Mouse (Mus musculus): Measurements from ENCODE around the gene Rexo4. TPM values are rescaled to one million over a fixed set of nuclear protein-coding genes. Genes with fewer than 3 reads are reported as not detected.

Rexo4 gene
- 83.9 TPM for polyA plus RNA-seq (2017; shearing (Covaris generic))

GRCm38 (mm10) chr2:26963923-26964723 is at the start of gene Rexo4:
Gene Rexo4 (minus strand): TSS chr2:26964386.

GRCm38 (mm10) chr2:27009714-27010244 is 45.6 kb upstream of the Rexo4 start, which contains the start of gene Cacfd1:
Gene Cacfd1 (plus strand): TSS chr2:27009926.

GRCm38 (mm10) chr2:26973116-26973515 is 8.9 kb upstream of the Rexo4 start, which contains the start of gene Adamts13:
Gene Adamts13 (plus strand): TSS chr2:26973416.

GRCm38 (mm10) chr2:26933304-26934055 is 30.7 kb downstream of the Rexo4 start, which contains the start of the genes Surf4 and Stkld1:
Gene Surf4 (minus strand): TSS chr2:26933928.
Gene Stkld1 (plus strand): TSS chr2:26934047.

GRCm38 (mm10) chr2:26915927-26916728 is 48.1 kb downstream of the Rexo4 start, which contains the start of the genes Surf2 and Surf1:
Gene Surf2 (plus strand): TSS chr2:26916367.
Gene Surf1 (minus strand): TSS chr2:26916530.

GRCm38 (mm10) chr2:26910124-26910993 is 53.8 kb downstream of the Rexo4 start, which contains the start of the genes Med22 and Rpl7a:
Gene Med22 (minus strand): TSS chr2:26910677.
Gene Rpl7a (plus strand): TSS chr2:26910764.

Other genes with a start within 250 kb of the Rexo4 start
- gene Abo, start 99.4 kb downstream of the Rexo4 start, polyA plus RNA-seq (2017; shearing (Covaris generic)) = not detected
- 48.2 TPM for gene Surf6, start 61.5 kb downstream of the Rexo4 start, polyA plus RNA-seq (2017; shearing (Covaris generic))
- gene Med22, start 53.7 kb downstream of the Rexo4 start, polyA plus RNA-seq (2017; shearing (Covaris generic)) = 49.9 TPM
- 266 TPM for gene Rpl7a, start 53.6 kb downstream of the Rexo4 start, polyA plus RNA-seq (2017; shearing (Covaris generic))
- 76.7 TPM for gene Surf2, start 48.0 kb downstream of the Rexo4 start, polyA plus RNA-seq (2017; shearing (Covaris generic))
- 116 TPM for gene Surf1, start 47.9 kb downstream of the Rexo4 start, polyA plus RNA-seq (2017; shearing (Covaris generic))
- gene Surf4, start 30.5 kb downstream of the Rexo4 start, polyA plus RNA-seq (2017; shearing (Covaris generic)) = 181 TPM
- 0.57 TPM for gene Stkld1, start 30.3 kb downstream of the Rexo4 start, polyA plus RNA-seq (2017; shearing (Covaris generic))
- not detected for gene Adamts13, start 9.0 kb upstream of the Rexo4 start, polyA plus RNA-seq (2017; shearing (Covaris generic))
- gene Cacfd1, start 45.5 kb upstream of the Rexo4 start, polyA plus RNA-seq (2017; shearing (Covaris generic)) = 32.6 TPM
- gene Slc2a6, start 63.6 kb upstream of the Rexo4 start, polyA plus RNA-seq (2017; shearing (Covaris generic)) = 5.2 TPM
- not detected for gene Mymk, start 107.8 kb upstream of the Rexo4 start, polyA plus RNA-seq (2017; shearing (Covaris generic))
- 0.24 TPM for gene Adamtsl2, start 115.0 kb upstream of the Rexo4 start, polyA plus RNA-seq (2017; shearing (Covaris generic))
- gene Fam163b, start 178.1 kb upstream of the Rexo4 start, polyA plus RNA-seq (2017; shearing (Covaris generic)) = 0.16 TPM
- gene Dbh, start 200.8 kb upstream of the Rexo4 start, polyA plus RNA-seq (2017; shearing (Covaris generic)) = not detected

Measured in inflammation-experienced regulatory T-cells, adult 16 weeks (primary cell).